Mouse (Mus musculus): ENCODE results near the gene Dcaf8. TPM values are rescaled to one million over a fixed set of nuclear protein-coding genes. Genes with fewer than 3 reads are reported as not detected.

Gene Dcaf8
- total RNA-seq, 1 experiment from 2014 or later = 197 TPM

Other genes starting within 250 kb of the Dcaf8 start
- 97.7 and 98.0 TPM in 2 replicates for gene Slamf6, start 230.6 kb upstream of the Dcaf8 start, total RNA-seq (2017)
- 2.0 and 2.3 TPM in 2 replicates for gene Vangl2, start 119.6 kb upstream of the Dcaf8 start, total RNA-seq (2017)
- gene Nhlh1, start 90.5 kb upstream of the Dcaf8 start, total RNA-seq (2017) = not detected in 2 replicates
- gene Copa, start 65.6 kb upstream of the Dcaf8 start, total RNA-seq (2017) = 148 and 152 TPM in 2 replicates
- 59.1 and 61.8 TPM in 2 replicates for gene Ncstn, start 65.3 kb upstream of the Dcaf8 start, total RNA-seq (2017)
- gene Pex19, start 21.3 kb upstream of the Dcaf8 start, total RNA-seq (2017) = 41.4 and 52.2 TPM in 2 replicates
- gene Pea15a, start 58.7 kb downstream of the Dcaf8 start, total RNA-seq (2017) = 6.6 and 8.5 TPM in 2 replicates
- not detected in 2 replicates for gene Casq1, start 71.8 kb downstream of the Dcaf8 start, total RNA-seq (2017)
- gene Atp1a4, start 110.3 kb downstream of the Dcaf8 start, total RNA-seq (2017) = not detected in 2 replicates
- 9.0 and 10.1 TPM in 2 replicates for gene Igsf8, start 113.6 kb downstream of the Dcaf8 start, total RNA-seq (2017)
- gene Atp1a2, start 150.0 kb downstream of the Dcaf8 start, total RNA-seq (2017) = not detected in 2 replicates
- not detected in 2 replicates for gene Kcnj9, start 181.2 kb downstream of the Dcaf8 start, total RNA-seq (2017)
- not detected in 2 replicates for gene Kcnj10, start 193.1 kb downstream of the Dcaf8 start, total RNA-seq (2017)
- gene Pigm, start 228.5 kb downstream of the Dcaf8 start, total RNA-seq (2017) = 25.0 and 27.8 TPM in 2 replicates